Mouse (Mus musculus): ENCODE measurements at regions not wholly inside any gene's neighbourhood (a gene's known extent, or its start where the extent isn't known, plus 50 kb on each side); places are given as distances from the start of the nearest gene placed in this dataset.

GRCm38 (mm10) chr16:12775876-12776275 is 333.6 kb upstream of the Ercc4 start:
- Histone ChIP-seq H3K9me3 (replicated peaks) (no peaks in the 10 kb centered on the region), H3K36me3 (replicated peaks) (no peaks in the 10 kb centered on the region), H3K27me3 (ENCODE audit: insufficient read depth, low read length) (no peaks in the 10 kb centered on the region), H3K4me3 (ENCODE audit: low read depth, low read length) (no peak overlapping the region), H3K4me1 (ENCODE audit: insufficient read depth, low read depth, low read length) (no peaks in the 10 kb centered on the region)
- no peak for TF ChIP-seq GATA2 (IDR thresholded peaks at IDR 0.05; ENCODE audit: borderline replicate concordance, low read depth, low read length)
- no peak for TF ChIP-seq POLR2AphosphoS5 (IDR thresholded peaks at IDR 0.05; ENCODE audit: insufficient replicate concordance, low read depth, low read length)
- no peak for TF ChIP-seq CTCF (IDR thresholded peaks at IDR 0.05; ENCODE audit: low read depth, low read length)
- TF ChIP-seq TAL1 (conservative IDR thresholded peaks at IDR 0.05; ENCODE audit: low read depth, low read length): no peak
- TF ChIP-seq GATA1 (IDR thresholded peaks at IDR 0.05; ENCODE audit: borderline replicate concordance, low read length): no peak
- DNase-seq (ENCODE audit: low spot score): no peak
- ATAC-seq (ENCODE audit: extremely low read depth, insufficient number of reproducible peaks, low FRiP score, poor library complexity, severe bottlenecking): no peak

GRCm38 (mm10) chr16:12779079-12779478 is 330.4 kb upstream of the Ercc4 start:
- Histone ChIP-seq H3K36me3 (replicated peaks) (no peaks in the 10 kb centered on the region), H3K9me3 (replicated peaks) (no peaks in the 10 kb centered on the region), H3K27me3 (ENCODE audit: insufficient read depth, low read length) (no peaks in the 10 kb centered on the region), H3K4me1 (ENCODE audit: insufficient read depth, low read depth, low read length) (no peaks in the 10 kb centered on the region), H3K4me3 (ENCODE audit: low read depth, low read length) (no peak overlapping the region)
- no peak for DNase-seq (ENCODE audit: low spot score)
- ATAC-seq (ENCODE audit: extremely low read depth, insufficient number of reproducible peaks, low FRiP score, poor library complexity, severe bottlenecking): no peak
- TF ChIP-seq TAL1 (conservative IDR thresholded peaks at IDR 0.05; ENCODE audit: low read depth, low read length) (no peak), GATA1 (IDR thresholded peaks at IDR 0.05; ENCODE audit: borderline replicate concordance, low read length) (no peak), GATA2 (IDR thresholded peaks at IDR 0.05; ENCODE audit: borderline replicate concordance, low read depth, low read length) (no peak), POLR2AphosphoS5 (IDR thresholded peaks at IDR 0.05; ENCODE audit: insufficient replicate concordance, low read depth, low read length) (no peak), CTCF (IDR thresholded peaks at IDR 0.05; ENCODE audit: low read depth, low read length) (no peak)

- Histone ChIP-seq H3K36me3 (replicated peaks) (no peaks in the 10 kb centered on the region), H3K9me3 (replicated peaks) (no peaks in the 10 kb centered on the region), H3K4me1 (ENCODE audit: insufficient read depth, low read depth, low read length) (no peaks in the 10 kb centered on the region), H3K27me3 (ENCODE audit: insufficient read depth, low read length) (no peaks in the 10 kb centered on the region), H3K4me3 (ENCODE audit: low read depth, low read length) (no peak overlapping the region)
- no peak for TF ChIP-seq TAL1 (conservative IDR thresholded peaks at IDR 0.05; ENCODE audit: low read depth, low read length)
- no peak for TF ChIP-seq CTCF (IDR thresholded peaks at IDR 0.05; ENCODE audit: low read depth, low read length)
- TF ChIP-seq GATA1 (IDR thresholded peaks at IDR 0.05; ENCODE audit: borderline replicate concordance, low read length): no peak
- TF ChIP-seq POLR2AphosphoS5 (IDR thresholded peaks at IDR 0.05; ENCODE audit: insufficient replicate concordance, low read depth, low read length): no peak
- no peak for TF ChIP-seq GATA2 (IDR thresholded peaks at IDR 0.05; ENCODE audit: borderline replicate concordance, low read depth, low read length)
- no peak for ATAC-seq (ENCODE audit: extremely low read depth, insufficient number of reproducible peaks, low FRiP score, poor library complexity, severe bottlenecking)
- no peak for DNase-seq (ENCODE audit: low spot score)
These were observed 328.8 kb upstream of the Ercc4 start for GRCm38 (mm10) chr16:12780635-12781034.

- no peak for TF ChIP-seq CTCF (IDR thresholded peaks at IDR 0.05; ENCODE audit: low read depth, low read length)
- TF ChIP-seq GATA2 (IDR thresholded peaks at IDR 0.05; ENCODE audit: borderline replicate concordance, low read depth, low read length): no peak
- TF ChIP-seq GATA1 (IDR thresholded peaks at IDR 0.05; ENCODE audit: borderline replicate concordance, low read length): no peak
- TF ChIP-seq TAL1 (conservative IDR thresholded peaks at IDR 0.05; ENCODE audit: low read depth, low read length): no peak
- TF ChIP-seq POLR2AphosphoS5 (IDR thresholded peaks at IDR 0.05; ENCODE audit: insufficient replicate concordance, low read depth, low read length): no peak
These were observed 323.7 kb upstream of the Ercc4 start for GRCm38 (mm10) chr16:12785828-12786227.

GRCm38 (mm10) chr16:12798523-12798922 is 311.0 kb upstream of the Ercc4 start:
- TF ChIP-seq GATA2 (IDR thresholded peaks at IDR 0.05; ENCODE audit: borderline replicate concordance, low read depth, low read length): no peak
- TF ChIP-seq CTCF (IDR thresholded peaks at IDR 0.05; ENCODE audit: low read depth, low read length): no peak
- Histone ChIP-seq H3K9me3 (replicated peaks) (no peaks in the 10 kb centered on the region), H3K36me3 (replicated peaks) (no peaks in the 10 kb centered on the region), H3K4me3 (ENCODE audit: low read depth, low read length) (no peak overlapping the region), H3K27me3 (ENCODE audit: insufficient read depth, low read length) (no peaks in the 10 kb centered on the region), H3K4me1 (ENCODE audit: insufficient read depth, low read depth, low read length) (no peaks in the 10 kb centered on the region)
- no peak for DNase-seq (ENCODE audit: low spot score)
- ATAC-seq (ENCODE audit: extremely low read depth, insufficient number of reproducible peaks, low FRiP score, poor library complexity, severe bottlenecking): no peak

More at GRCm38 (mm10) chr16:12785828-12786227, 323.7 kb upstream of the Ercc4 start:
- Histone ChIP-seq H3K4me3 (ENCODE audit: low read depth, low read length) (no peak overlapping the region), H3K4me1 (ENCODE audit: insufficient read depth, low read depth, low read length) (no peaks in the 10 kb centered on the region), H3K27me3 (ENCODE audit: insufficient read depth, low read length) (no peaks in the 10 kb centered on the region), H3K9me3 (replicated peaks) (no peaks in the 10 kb centered on the region), H3K36me3 (replicated peaks) (no peaks in the 10 kb centered on the region)
- DNase-seq (ENCODE audit: low spot score) (no peak), ATAC-seq (ENCODE audit: extremely low read depth, insufficient number of reproducible peaks, low FRiP score, poor library complexity, severe bottlenecking) (no peak)

GRCm38 (mm10) chr16:12800181-12800580 is 309.3 kb upstream of the Ercc4 start:
- H3K4me3 ChIP-seq (ENCODE audit: low read depth, low read length): no peak overlapping the region
- H3K27me3 ChIP-seq (ENCODE audit: insufficient read depth, low read length): no peaks in the 10 kb centered on the region
- no peak for DNase-seq (ENCODE audit: low spot score)
- no peaks in the 10 kb centered on the region for H3K4me1 ChIP-seq (ENCODE audit: insufficient read depth, low read depth, low read length)
- H3K36me3 ChIP-seq (replicated peaks): no peaks in the 10 kb centered on the region
- TF ChIP-seq CTCF (IDR thresholded peaks at IDR 0.05; ENCODE audit: low read depth, low read length) (no peak), GATA1 (IDR thresholded peaks at IDR 0.05; ENCODE audit: borderline replicate concordance, low read length) (no peak), GATA2 (IDR thresholded peaks at IDR 0.05; ENCODE audit: borderline replicate concordance, low read depth, low read length) (no peak), POLR2AphosphoS5 (IDR thresholded peaks at IDR 0.05; ENCODE audit: insufficient replicate concordance, low read depth, low read length) (no peak)
- ATAC-seq (ENCODE audit: extremely low read depth, insufficient number of reproducible peaks, low FRiP score, poor library complexity, severe bottlenecking): no peak
- H3K9me3 ChIP-seq (replicated peaks): no peaks in the 10 kb centered on the region

- no peaks in the 10 kb centered on the region for H3K9me3 ChIP-seq (replicated peaks)
- H3K4me1 ChIP-seq (ENCODE audit: insufficient read depth, low read depth, low read length): no peaks in the 10 kb centered on the region
- no peak for TF ChIP-seq GATA2 (IDR thresholded peaks at IDR 0.05; ENCODE audit: borderline replicate concordance, low read depth, low read length)
- TF ChIP-seq CTCF (IDR thresholded peaks at IDR 0.05; ENCODE audit: low read depth, low read length): no peak
- no peak for TF ChIP-seq TAL1 (conservative IDR thresholded peaks at IDR 0.05; ENCODE audit: low read depth, low read length)
- TF ChIP-seq GATA1 (IDR thresholded peaks at IDR 0.05; ENCODE audit: borderline replicate concordance, low read length): no peak
- TF ChIP-seq POLR2AphosphoS5 (IDR thresholded peaks at IDR 0.05; ENCODE audit: insufficient replicate concordance, low read depth, low read length): no peak
- H3K4me3 ChIP-seq (ENCODE audit: low read depth, low read length): no peak overlapping the region
- DNase-seq (ENCODE audit: low spot score) (no peak), ATAC-seq (ENCODE audit: extremely low read depth, insufficient number of reproducible peaks, low FRiP score, poor library complexity, severe bottlenecking) (no peak)
- no peaks in the 10 kb centered on the region for H3K27me3 ChIP-seq (ENCODE audit: insufficient read depth, low read length)
- no peaks in the 10 kb centered on the region for H3K36me3 ChIP-seq (replicated peaks)
These were observed 306.8 kb upstream of the Ercc4 start for GRCm38 (mm10) chr16:12802651-12803050.
